Mouse (Mus musculus): Measurements from ENCODE around the gene BC048403.

Gene BC048403

DNA sequence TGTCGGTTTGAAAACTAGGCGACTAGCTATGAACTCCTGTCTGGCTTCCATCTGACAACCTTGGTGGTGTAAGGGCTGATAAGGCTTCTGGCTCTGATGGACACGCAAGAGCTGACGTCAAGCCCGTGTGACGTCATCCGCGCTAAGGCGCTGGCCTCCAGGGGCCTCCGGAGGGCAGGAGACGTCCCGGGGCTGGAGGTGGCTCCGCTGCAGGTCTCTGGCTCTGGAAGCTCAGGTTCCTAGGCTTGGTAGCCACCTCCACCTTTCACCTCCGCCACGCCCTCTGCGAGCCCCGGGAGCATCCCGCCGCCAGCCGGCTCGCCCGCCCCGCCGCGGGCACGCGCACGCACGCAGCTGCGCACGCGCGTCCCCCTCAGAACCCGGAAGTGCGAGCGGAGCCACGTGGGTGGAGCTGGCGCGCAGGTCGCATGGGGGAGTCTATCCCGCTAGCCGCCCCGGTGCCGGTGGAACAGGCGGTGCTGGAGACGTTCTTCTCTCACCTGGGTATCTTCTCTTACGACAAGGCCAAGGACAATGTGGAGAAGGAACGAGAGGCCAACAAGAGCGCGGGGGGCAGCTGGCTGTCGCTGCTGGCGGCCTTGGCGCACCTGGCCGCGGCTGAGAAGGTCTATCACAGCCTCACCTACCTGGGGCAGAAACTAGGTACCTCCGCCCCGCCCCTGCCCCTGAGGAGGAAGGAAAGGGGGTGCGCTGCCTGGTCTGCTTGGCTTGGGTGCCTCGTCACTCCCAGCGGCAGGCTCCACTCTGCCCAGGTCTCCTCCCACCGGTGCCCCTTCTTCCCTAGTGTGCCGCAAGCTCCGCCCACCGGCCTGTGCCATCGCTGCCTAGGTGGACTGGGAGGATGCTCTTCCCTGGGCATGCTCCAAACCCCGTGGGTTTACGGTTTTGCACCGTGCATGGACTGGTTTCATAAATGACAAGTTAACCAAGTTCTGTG, at the start of gene BC048403:
Gene BC048403, plus strand, starts transcription at position 390 of the 958 bp plus-strand sequence.
- DNase-seq (ENCODE audit: low spot score in 2 of 2) = peak; percentile 66 to 79

DNA sequence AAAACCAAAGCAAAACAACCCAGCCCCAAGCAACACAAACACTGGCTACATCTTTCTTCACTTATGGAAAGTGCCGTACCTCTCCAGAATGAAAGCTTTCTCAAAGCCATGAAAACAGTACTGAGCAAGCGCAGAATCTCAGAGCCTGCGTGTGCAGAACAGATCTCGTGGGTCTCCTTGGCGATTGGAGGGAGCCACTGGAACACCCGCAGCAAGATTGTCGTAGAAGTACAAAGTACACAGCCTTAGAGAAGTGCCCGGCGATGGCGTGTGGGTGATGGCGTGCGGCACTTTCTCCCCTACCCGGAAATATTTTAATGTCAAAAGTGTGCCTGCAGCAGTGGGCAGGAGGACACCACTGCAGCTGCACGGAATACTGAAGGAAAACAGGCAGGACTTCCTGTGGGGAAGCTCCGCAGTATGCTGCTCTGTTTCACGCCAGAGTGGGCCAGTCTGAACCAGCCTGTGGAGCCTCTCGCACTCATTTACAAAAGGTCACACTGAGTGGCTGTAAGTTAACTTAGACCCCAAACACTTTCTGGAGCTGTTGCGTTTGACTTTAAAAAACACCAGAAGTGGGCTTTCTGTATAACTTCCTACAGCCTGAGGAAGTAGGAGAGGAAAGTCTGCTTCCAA, 46.7 kb upstream of the BC048403 start:
- DNase-seq (ENCODE audit: low spot score in 2 of 2) = no peak

DNA sequence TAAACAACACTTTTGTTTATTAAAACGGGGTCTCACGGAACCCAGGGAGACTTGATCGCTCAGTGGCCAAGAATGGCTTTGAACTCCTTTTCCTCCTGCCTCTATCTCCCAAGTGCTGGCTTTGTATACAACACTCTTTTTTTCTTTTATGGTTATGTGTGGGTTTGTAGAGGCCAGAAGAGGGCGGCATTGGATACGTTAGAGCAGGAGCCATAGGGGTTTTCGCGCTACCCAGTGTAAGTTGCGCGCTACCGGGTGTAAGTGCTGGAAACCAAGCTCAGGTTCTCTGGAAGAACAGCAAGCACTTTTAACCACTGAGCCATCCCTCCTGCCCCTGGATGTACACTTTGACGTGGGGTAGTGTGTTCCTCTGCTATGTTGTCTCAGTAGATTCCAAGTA, 45.2 kb upstream of the BC048403 start:
- no peak for DNase-seq (ENCODE audit: low spot score in 2 of 2)

DNA sequence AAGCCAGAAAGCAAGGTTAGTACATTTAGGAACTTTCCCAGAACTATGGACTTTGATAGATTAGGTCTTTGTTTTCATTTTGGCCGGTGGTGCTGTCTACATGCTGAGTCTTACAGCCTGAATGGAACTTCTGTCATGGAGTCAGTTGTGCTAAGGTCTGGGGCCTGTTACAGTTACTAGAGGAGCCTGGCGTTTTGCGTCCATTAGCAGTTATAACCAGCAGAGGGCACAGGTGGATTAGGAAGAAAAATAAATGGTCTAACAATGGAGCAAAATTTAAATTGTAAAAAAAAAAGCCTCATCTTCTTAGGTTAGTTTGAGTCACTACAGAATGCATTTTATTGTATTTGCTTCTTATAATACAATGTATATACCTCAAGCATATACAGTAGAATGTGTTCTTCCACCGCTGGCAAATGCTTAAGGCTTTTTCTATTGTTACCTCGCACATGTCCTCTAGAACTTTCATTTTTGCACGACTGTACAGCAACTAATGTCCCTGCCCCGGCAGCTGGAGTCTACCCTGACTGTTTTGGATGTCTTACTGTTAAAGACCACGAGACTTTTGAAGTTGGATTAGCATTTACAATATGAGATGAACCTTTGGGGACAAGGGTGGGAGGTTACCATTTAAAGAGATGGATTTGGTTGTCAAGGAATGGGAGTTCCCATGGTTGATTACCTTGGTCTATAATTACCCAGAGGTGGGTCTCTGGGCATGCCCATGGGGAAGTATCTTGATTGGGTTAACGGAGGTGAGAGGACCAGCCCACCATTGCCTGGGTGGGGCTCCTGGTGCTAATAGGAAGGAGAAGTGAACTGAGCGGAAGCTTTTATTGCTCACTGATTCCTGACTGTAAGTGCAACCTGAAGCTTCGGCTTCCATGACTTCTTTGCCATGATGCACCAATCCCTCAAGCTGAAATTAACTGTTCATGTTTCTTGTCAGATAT, 38.2 kb upstream of the BC048403 start:
- peak in 1 of 2 experiments; percentile 66 for DNase-seq (ENCODE audit: low spot score in 2 of 2)

DNA sequence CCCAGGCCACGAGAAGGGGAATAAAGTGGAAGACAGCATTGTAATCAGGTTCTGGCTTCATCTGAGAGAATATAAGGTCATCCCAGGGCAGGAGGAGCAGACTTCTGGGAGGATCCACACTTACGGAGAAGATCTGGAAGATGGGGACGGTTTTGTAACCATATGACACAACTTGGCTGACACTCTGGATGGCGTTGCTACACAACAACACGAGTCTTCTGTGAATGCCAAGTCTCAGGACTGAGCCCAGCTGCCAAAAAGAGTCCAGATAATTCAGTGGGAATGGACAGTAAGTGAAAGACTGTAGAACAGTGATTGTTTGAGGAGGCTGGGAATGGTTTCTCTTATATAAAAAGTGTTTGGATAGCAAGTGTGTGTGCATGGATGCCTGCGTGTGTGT, 36.1 kb upstream of the BC048403 start:
- DNase-seq (ENCODE audit: low spot score in 2 of 2) = no peak

DNA sequence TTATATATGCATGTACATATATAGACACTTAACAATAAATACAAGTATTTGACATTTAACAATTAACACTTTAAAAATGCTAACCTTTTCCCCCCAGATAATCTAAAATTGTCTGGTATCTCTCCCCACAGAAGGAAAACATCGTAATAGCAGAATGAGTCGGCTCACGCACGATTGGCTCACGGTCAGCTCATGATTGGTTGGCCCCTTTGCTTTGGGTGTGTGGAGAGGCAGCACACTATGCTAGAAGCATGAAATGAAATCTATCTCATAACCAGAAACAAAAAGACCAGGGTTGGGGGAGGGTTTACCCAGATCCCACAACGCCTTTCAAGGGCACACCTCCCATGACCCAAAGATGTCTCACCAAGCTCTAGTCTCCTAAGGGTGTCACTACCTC, 34.9 kb upstream of the BC048403 start:
- DNase-seq (ENCODE audit: low spot score in 2 of 2) = no peak

DNA sequence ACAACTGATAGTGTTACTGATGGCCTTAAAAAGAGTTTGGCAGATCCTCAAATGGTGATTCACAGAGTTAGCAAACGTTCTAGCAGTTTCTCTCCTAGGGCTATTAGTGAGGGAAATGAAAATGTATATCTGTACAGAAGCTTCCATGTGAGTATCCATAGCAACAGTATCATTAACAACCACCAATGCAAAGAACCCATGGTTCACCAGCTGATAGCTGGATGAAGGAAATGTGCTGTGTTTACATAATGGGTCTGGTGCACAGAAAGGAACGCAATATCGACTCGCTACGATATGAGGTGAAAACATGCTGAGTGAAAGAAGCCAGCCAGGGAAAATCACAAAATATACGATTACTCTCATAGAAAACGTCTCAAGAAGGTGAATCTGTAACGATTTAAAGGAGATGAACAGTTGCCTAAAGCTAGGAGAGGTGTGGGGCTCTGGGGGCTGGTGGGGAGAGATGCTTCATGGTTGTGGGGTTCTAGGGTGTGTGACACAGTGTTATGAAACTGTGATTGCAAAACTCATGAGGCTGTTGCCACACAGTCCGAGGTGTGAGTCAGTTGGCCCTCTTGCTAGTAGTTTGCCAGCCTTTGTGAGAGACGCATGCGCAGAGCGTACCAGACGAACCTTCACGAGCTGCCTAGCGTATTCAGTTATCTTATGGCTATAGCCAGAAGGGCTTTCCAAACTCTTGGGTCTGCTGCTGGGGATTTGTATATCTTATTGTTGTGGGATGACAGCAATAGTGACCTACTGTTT, 34.2 kb upstream of the BC048403 start:
- no peak for DNase-seq (ENCODE audit: low spot score in 2 of 2)

DNA sequence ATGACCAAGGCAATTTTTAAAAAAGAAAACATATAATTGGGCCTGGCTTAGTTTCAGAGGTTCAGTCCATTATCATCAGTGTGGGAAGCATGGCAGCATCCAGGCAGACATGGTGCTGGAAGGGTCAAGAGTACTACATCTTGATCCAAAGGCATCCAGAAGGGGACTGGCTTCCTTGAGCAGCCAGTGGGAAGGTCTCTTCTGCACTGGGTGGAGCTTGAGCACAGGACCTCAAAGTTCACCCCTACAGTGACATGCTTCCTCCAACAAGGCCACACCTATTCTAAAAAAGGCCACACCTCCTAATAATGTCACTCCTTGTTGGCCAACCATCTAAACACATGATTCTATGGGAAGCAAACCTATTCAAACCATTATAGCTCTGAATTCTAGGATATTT, 22.9 kb upstream of the BC048403 start:
- no peak for DNase-seq (ENCODE audit: low spot score in 2 of 2)

DNA sequence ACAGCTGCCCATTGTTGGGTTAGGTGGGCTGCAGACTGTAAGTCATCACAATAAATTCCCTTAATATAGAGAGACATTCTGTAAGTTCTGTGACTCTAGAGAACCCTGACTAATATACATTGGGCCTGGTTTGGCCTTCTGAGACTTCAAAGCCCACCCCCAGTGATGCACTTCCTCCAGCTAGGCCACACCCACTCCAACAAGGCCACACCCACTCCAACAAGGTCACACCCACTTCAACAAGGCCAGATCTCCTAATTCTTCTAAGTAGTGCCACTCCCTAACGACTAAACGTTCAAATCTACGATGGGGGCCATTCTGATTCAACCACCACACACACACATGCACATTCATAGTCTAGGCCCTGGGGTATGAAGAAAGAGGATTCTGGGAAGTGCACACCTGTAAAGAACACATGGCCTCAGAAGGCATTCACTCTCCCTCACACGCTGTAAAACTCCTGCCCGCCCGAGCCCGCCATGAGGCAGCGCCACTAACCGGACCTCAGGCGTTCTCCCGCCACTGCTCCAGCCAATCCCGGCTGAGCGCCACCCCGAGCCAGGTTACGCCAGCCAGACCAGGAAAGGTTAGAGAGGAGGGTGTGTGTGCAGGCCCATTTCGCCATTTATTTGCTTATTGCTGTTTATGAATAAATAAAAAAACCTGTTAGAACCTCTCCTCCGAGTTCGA, 20.7 kb upstream of the BC048403 start:
- no peak for DNase-seq (ENCODE audit: low spot score in 2 of 2)

DNA sequence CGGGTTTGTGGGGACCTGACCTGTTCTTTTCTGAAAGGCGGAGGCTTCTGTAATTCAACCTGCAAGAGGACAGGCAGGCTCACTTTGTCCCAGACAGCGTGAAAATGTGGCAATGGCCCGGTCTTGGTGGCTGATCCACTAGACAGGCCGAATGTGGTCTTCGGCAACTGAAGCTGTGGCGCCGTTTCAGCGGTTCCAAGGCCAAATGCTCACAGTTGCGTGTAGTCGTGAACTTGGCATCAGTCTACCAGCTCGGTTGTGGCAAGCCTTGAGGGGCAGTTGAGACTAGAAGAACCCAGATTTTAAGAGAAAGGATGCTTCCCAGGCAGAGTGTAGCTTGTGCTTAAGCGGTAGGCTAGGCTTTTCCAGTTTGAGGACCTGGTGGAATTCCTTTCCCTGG, 19.0 kb upstream of the BC048403 start:
- DNase-seq (ENCODE audit: low spot score in 2 of 2) = no peak

DNA sequence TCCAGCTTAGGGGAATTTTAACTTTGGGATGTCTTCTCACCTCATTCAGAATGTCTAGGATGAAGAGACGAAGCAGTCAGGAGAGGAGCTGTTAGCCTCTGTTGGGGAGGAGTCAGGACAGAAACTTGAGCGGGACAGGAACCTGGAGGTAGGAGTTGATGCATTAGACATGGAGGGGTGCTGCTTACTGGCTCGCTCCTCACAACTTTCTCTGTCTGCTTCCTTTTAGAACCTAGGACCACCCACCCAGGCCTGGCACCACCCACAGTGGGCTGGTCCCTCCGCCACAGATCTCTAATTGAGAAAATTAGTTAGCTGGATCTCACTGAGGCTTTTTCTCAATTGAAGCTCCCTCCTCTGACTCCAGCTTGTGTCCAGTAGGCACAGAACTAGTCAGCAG, 13.2 kb upstream of the BC048403 start:
- no peak for DNase-seq (ENCODE audit: low spot score in 2 of 2)

DNA sequence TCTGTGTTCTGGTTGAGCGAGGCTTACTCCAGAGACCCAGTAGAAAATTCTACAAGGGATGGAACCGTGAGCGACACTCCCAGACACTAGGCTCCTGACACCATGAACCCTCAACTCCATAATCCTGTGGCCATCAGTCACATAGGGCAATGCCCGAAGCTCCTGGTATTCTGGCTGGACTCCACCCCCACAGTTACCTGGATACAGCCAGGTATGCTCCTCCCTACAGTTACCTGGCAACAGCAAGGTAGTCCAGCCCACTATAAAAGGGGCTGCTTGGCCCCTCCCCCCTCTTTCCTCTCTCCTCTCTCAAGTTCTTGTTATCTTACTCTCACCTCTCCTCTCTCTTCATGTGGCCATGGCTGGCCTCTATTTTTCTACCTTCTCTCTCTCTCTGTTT, 12.6 kb upstream of the BC048403 start:
- no peak for DNase-seq (ENCODE audit: low spot score in 2 of 2)

DNA sequence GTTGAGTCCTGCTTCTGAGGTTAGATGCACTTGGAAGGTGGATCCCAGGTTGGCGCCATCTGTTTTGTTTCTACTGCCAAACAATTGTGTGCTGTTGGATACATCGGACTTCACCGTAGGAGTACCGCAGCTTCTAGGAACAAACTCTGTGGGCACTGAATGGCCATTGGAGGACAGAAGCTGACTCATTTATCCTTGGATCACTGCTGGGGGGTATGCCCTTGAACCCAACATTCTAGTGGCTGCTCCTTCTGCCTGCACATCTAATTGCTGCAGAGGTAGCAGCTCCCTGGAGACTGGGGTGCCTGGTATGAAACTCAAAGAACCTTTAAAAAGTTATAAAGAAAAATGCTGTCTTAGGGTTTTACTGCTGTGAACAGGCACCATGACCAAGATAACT, 11.5 kb upstream of the BC048403 start:
- DNase-seq (ENCODE audit: low spot score in 2 of 2) = no peak

DNA sequence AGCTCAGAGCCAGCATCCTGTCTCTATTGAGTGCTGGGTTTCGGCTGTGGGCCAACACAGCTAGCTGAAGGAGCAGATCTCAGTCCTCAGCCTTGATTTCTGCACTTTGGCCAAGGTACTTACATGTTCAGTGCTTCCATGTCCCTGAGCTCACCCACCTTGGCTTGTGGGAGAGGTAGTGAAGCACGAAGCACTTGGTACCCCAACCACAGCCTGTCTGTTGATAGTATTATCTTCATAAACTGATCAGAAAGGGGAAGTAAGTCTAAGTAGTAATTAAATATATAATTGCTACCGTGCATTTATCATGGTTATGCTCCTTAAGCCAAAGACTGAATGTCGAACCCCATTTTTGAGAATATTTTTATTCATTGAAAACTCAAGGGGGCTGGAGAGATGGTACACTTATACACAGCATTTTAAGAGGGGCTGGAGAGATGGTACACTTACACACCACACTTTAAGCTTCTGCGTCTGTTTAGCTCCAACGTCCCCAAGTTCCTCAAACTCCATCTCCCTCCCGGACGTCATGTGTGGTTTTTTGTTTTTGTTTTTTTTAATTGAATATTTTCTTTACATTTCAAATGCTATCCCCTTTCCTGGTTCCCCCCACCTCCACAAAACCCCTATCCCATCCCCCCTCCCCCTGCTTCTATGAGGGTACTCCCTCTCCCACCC, 8.6 kb upstream of the BC048403 start:
- DNase-seq (ENCODE audit: low spot score in 2 of 2) = no peak

DNA sequence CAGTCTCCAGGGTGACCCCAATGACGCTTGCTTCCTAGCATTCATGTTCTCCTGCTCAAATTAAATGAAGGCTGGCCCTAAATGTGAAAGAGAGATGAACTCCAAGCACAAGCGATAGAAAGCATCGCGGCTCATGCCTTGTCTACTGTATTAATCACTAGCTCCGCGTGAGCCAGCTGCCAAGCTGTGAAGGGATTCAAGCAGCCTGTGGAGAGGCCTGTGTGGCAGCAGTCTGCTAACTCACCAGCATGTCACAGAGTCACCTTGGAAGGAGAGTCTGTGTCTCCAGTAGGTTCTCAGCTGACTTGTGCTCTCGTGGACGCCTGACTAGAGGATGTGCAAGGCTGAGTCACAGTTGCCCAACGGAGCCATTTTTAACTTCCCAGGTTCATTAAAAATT, 7.2 kb upstream of the BC048403 start:
- no peak for DNase-seq (ENCODE audit: low spot score in 2 of 2)

DNA sequence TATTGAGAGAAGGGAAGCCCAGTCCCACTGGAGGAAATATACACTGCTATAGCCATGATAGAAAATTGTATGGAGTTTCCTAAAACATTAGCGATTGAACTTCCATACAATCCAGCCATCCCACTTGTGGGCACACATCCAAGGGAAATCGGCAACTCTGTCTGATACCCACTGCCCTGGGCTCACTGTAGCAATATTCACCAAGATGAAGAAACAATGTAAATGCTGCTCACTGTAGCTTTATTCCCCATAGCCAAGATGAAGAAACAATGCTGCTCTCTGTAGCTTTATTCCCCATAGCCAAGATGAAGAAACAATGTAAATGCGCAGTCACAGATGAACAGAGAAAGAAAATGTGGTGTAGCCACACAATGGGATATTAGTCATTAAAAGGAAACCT, 2.5 kb upstream of the BC048403 start:
- no peak for DNase-seq (ENCODE audit: low spot score in 2 of 2)

DNA sequence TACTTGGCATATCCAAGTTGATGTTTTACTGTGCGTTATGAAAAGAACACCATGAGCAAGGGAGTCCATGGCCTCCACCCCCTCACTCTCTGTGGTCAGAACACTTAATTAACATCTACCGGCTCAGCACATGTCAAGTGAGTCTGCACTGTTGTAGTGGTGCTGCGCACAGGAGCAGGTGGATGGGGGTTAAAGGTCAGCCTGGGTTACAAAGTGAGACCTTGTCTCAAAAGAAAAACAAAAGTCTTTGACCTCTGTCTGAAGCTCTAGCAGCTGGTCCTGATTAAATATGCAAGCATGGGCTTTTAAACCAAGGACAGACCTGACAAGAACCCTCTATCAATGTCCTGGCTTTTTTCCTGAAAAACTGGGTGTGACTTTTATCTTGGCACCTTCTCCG, 2.6 kb downstream of the BC048403 start:
- no peak for DNase-seq (ENCODE audit: low spot score in 2 of 2)

DNA sequence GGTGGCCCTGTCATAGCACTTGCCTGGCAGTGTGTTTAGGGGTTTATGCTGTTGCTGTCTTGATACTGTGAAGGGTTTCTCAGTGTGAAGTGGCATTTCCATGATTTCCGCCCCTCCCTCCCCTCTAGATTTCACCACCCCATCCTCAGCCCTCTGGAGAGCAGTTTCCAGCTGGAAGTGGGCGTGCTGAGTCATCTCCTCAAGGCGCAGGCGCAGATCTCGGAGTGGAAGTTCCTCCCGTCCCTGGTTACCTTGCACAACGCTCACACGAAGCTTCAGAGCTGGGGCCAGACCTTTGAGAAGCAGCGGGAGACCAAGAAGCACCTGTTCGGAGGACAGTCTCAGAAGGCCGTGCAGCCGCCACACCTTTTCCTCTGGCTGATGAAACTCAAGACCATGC, 10.4 kb downstream of the BC048403 start:
- peak; percentile 55 to 72 for DNase-seq (ENCODE audit: low spot score in 2 of 2)

DNA sequence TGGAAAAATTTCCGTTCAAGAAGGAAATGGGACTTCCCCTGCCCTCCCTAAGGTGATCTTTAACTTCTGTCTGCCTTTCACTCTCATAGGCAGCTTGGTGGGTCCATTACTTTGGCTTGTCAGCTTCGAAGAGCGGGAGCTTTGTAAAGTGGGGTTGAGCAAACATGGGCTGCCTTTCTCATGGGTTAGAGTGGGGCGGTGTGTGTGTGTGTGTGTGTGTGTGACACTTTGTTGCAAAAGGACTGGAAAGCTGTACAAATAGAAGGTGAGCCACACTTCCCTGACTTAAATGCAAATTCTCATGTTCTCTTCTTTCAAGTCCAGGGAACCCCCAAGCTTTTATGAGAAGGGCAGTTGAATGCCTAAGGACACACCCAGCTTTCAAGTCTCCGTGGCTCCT, 14.5 kb downstream of the BC048403 start:
- no peak for DNase-seq (ENCODE audit: low spot score in 2 of 2)

DNA sequence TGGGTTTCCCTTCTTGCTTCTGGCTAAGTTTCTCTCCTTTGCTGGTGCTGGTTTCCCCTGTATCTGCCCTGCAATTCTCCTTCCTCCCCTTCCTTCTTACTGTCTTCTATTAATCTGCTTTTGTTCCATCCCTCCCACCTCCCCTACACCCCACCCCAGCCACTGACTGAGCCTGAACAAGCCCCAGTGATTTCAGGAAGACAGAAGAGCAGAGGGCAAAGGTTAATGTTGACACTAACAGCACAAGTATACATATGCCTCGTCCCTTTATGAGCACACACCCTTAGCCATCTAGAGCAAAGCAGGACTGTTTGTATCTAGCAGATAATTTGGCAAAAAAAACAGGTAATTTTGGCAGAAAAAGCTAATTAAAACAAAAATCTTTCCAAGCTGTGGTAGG, 16.1 kb downstream of the BC048403 start:
- no peak for DNase-seq (ENCODE audit: low spot score in 2 of 2)

Measured in left cerebral cortex, adult 9 months (tissue).